Mouse (Mus musculus): ENCODE results near the gene Slc18b1. TPM values are rescaled to one million over a fixed set of nuclear protein-coding genes. Genes with fewer than 3 reads are reported as not detected.
"Not testable (repeated sequence)": the region's sequence is repeated elsewhere in the genome, so short reads cannot be mapped to it uniquely, and the experiment has no call there.

Slc18b1 gene
- polyA plus RNA-seq (2012; rRNA removed), result 19.3 and 21.4 TPM in 2 replicates

DNA sequence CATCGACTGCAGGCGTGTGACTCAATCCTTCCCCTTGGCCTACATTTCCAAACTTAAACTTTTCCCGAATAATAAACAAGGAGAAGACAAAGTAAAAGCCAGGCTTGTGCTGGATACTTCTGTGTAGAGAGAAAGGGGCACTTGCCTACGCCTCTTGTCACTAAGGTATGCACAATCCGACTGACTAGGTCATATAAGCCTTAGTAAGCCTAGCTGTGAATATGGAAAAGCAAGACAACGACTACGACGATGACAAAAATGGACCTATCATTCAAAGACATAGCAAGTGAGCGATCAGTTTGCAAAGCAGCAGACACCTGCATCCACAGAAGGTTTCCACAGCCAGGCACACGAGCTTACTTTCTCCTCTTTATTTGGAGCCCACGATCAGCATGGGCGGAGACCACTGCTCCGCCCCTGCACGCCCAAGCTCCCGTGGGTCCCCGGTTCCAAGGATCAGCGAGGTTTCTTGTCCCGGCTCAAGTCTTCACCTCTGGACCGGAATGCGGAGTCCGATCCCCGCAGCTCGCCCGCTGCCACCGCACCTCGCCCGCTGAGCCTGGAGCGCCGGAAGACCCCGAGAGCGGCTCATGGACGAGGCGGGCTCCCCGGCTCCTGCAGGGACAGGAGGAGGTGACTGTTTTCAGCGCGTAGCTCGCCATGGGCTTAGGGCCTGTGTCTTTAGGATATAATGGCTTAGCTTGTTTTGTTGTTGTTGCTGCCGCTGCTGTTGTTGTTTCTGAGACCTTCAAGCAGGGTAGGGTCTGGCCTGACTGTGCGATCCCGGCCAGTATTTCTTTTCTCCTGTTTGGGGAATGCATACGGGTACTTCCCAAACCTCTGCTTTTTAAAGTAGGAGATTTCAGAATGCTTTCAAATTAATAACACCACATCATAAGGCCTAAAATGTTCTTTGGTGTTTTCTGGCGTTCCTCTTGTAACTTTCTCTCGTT, at the start of gene Slc18b1:
Gene Slc18b1, plus strand, starts transcription at position 436 of the 953 bp plus-strand sequence.
- peak within 1 kb of the TSS; percentile 51 for H3K4me3 ChIP-seq (ENCODE audit: insufficient read depth, low read length)
- TF ChIP-seq CTCF (IDR thresholded peaks at IDR 0.05; ENCODE audit: extremely low read depth, insufficient read depth, low read length) (no peak), POLR2A (IDR thresholded peaks at IDR 0.05; ENCODE audit: extremely low read depth, insufficient read depth, low read length) (no peak)
- H3K4me1 ChIP-seq (ENCODE audit: control insufficient read depth, insufficient read depth, low read length), result peaks cover 6% of the 10 kb centered on the region
- H3K27ac ChIP-seq (ENCODE audit: insufficient read depth, low read length), result no peak within 1 kb of the TSS; the same call in 1 of the 2 replicates

DNA sequence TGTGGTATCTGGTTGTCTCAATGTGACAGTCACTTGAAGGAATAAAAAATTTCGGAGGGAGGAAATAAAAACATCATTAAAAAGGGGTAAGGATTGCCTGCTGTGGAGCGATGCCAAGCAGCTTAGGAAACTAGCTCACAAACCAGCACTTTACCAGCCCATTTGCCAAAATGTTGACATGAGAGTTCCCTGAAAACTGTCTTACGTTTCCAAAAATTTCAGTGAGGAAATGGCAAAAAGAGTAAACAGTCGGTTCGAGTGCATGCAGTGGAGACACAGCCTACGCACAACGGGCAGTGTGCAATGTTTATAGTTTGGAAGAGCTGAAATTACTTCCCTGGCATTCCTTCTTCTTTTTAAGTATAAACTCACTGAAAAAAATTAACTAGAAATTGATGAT, 42.6 kb upstream of the Slc18b1 start:
- Histone ChIP-seq H3K4me3 (ENCODE audit: insufficient read depth, low read length) (no peak overlapping the region), H3K27ac (ENCODE audit: insufficient read depth, low read length) (no peak overlapping the region), H3K4me1 (ENCODE audit: control insufficient read depth, insufficient read depth, low read length) (no peaks in the 10 kb centered on the region)
- TF ChIP-seq POLR2A (IDR thresholded peaks at IDR 0.05; ENCODE audit: extremely low read depth, insufficient read depth, low read length), result no peak
- no peak for TF ChIP-seq CTCF (IDR thresholded peaks at IDR 0.05; ENCODE audit: extremely low read depth, insufficient read depth, low read length)

DNA sequence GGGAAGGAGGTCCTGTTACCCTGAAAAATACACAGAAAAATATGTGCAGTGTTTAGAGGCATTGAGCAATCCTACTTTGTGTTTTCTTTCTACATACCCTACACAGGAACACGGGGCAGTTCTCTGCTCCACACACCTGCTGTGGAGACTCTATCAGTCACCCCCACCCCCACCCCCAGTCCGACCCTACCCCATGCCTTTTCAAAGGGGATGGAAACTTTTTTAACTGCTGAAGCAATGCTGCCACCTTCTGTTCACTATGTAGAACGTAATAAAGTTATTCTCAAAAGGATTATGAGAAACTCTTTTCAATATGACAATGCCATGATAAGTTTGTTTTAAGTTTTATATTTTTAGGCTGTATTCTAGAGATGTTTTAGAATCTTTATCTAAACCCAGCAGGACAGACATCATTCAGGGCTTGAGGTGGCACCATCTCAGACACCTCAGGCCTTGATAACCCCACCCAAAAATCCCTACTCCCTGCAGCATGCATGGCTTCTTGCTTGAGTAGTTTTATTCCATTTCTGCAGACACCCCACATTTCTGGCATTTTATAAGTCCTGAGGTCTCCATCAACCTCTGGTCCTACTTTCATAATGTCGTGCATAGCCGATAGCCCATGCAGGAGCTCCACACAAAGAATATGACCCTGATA, 19.4 kb upstream of the Slc18b1 start:
- TF ChIP-seq POLR2A (IDR thresholded peaks at IDR 0.05; ENCODE audit: extremely low read depth, insufficient read depth, low read length), result no peak
- TF ChIP-seq CTCF (IDR thresholded peaks at IDR 0.05; ENCODE audit: extremely low read depth, insufficient read depth, low read length), result 0 out of 2 replicates have a peak, but pooled peaks have one; percentile 13
- H3K4me1 ChIP-seq (ENCODE audit: control insufficient read depth, insufficient read depth, low read length), result no peaks in the 10 kb centered on the region
- H3K4me3 ChIP-seq (ENCODE audit: insufficient read depth, low read length), result no peak overlapping the region
- H3K27ac ChIP-seq (ENCODE audit: insufficient read depth, low read length), result no peak overlapping the region

DNA sequence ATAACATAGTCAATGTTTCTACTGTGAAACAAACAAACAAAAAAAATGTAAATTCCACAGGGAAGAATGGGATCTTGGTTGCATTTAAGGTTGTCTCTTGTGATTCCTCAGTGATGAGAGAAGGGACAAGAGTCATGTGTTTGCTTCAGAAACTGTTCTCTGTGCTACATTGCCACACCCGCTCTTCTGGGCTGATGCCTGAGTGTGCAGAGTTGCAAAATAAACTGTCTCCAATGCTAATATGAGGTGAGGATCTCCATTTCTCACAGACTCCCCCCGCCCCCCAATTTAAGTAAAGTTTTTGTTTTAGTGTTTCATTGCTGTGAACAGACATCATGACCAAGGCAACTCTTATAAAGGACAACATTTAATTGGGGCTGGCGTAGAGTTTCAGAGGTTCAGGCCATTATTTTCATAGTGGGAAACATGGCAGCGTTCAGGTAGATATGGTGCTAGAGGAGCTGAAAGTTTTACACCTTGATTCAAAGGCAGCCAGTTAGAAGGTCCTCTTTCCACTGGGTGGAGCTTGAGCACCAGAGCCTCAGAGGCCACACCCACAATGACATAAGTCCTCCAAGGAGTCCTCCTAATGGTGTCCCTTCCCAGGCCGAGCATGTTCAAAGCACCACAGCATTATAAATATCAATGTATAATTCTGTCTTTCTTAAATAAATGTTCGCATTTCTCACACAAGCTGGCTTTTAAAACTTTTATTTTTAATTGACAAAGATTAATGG, 16.1 kb upstream of the Slc18b1 start:
- Histone ChIP-seq H3K27ac (ENCODE audit: insufficient read depth, low read length) (no peak overlapping the region), H3K4me1 (ENCODE audit: control insufficient read depth, insufficient read depth, low read length) (peaks cover 2% of the 10 kb centered on the region), H3K4me3 (ENCODE audit: insufficient read depth, low read length) (no peak overlapping the region)
- TF ChIP-seq CTCF (IDR thresholded peaks at IDR 0.05; ENCODE audit: extremely low read depth, insufficient read depth, low read length) (no peak), POLR2A (IDR thresholded peaks at IDR 0.05; ENCODE audit: extremely low read depth, insufficient read depth, low read length) (no peak)

DNA sequence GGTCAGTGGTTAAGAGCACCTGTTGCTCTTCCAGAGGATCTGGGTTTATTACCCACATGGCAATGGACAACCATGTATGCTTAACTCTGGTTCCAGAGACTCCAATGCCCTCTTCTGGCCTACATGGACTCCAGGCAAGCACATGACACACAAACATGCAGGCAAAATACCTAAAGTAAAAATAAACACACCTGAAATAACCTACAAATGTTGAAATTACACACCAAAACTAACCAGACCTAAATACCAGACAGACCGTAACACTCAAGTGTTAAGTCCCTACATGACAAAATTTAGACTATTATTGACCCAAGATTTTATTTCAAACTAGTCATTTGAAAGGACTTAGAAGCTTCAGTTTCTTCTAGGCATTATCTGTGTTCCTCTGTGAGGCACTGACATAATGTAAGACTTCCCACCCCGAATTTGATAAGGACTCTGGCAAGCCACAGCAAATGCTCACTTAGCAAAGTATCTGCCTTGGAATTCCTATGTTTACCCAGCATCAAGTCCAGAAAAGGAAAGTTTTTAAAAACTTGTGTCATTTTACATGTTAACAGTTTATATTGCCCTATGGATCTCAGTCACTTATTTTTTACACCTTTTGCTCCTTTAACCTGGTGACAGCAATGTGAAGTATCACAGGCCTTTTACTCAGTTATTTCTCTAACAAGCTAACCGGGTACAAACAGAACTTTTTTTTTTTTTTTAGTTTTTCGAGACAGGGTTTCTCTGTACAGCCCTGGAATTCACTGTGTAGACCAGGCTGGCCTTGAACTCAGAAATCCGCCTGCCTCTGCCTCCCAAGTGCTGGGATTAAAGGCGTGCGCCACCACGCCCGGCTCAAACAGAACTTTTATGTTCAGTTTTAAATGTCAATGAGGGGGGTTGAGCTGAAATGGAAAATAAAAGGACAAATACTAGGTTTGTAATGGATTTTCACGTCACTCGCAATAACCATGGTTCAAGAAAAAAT, 14.7 kb upstream of the Slc18b1 start:
- H3K4me1 ChIP-seq (ENCODE audit: control insufficient read depth, insufficient read depth, low read length), result peaks cover 3% of the 10 kb centered on the region
- TF ChIP-seq POLR2A (IDR thresholded peaks at IDR 0.05; ENCODE audit: extremely low read depth, insufficient read depth, low read length), result no peak
- no peak overlapping the region for H3K27ac ChIP-seq (ENCODE audit: insufficient read depth, low read length)
- H3K4me3 ChIP-seq (ENCODE audit: insufficient read depth, low read length), result no peak overlapping the region

DNA sequence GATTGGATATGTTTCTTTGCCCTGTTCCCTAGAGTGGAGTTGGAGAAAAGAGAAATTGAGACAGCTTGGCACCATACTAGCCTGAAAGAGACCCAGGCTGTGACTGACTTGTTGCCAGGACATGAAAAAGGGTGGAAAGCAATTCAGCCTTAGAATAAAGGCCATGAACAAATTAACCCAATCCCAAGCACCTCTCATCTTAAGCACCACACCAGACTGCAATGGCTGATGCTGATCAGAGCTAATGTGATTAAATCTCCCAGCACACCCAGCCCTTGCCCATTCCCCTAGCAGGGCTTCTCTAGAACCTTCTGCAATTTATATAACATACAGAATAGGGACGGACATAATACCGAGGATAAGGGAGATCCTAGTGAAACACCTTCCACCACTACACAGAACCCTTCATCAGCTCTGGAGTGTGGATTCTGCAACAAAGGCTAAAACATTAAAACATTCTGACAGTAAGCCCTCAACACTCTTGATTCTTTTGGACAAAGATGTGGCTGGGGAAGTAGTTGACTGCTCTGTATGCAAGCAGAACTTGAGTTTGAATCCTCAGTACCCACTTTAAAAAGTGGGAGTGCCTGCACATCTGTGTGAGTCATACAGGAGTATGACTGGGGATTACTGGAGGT, 13.8 kb upstream of the Slc18b1 start:
- H3K4me3 ChIP-seq (ENCODE audit: insufficient read depth, low read length), result no peak overlapping the region
- no peak overlapping the region for H3K27ac ChIP-seq (ENCODE audit: insufficient read depth, low read length)
- H3K4me1 ChIP-seq (ENCODE audit: control insufficient read depth, insufficient read depth, low read length), result peaks cover 3% of the 10 kb centered on the region
- TF ChIP-seq CTCF (IDR thresholded peaks at IDR 0.05; ENCODE audit: extremely low read depth, insufficient read depth, low read length) (no peak), POLR2A (IDR thresholded peaks at IDR 0.05; ENCODE audit: extremely low read depth, insufficient read depth, low read length) (no peak)

DNA sequence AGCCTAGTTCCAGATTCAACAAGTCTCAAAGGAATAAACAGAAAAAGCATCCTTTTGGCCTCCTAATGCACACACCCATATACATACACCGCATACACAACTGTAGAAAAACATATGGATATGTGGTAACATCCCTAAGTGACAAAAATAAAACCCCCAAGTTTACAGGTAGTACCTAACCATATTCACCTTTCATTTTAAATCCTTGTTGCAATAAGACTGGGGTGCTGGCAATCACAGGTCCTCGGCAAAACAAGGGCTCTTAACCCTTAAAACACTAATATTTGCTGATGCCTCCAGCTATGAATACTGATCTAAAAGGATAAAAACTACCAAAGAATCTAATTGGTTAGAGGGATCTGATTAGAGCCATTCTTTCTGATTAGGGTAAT, 13.3 kb upstream of the Slc18b1 start:
- TF ChIP-seq CTCF (IDR thresholded peaks at IDR 0.05; ENCODE audit: extremely low read depth, insufficient read depth, low read length) (no peak), POLR2A (IDR thresholded peaks at IDR 0.05; ENCODE audit: extremely low read depth, insufficient read depth, low read length) (no peak)
- no peak overlapping the region for H3K4me3 ChIP-seq (ENCODE audit: insufficient read depth, low read length)
- H3K27ac ChIP-seq (ENCODE audit: insufficient read depth, low read length), result no peak overlapping the region
- H3K4me1 ChIP-seq (ENCODE audit: control insufficient read depth, insufficient read depth, low read length), result peaks cover 3% of the 10 kb centered on the region

DNA sequence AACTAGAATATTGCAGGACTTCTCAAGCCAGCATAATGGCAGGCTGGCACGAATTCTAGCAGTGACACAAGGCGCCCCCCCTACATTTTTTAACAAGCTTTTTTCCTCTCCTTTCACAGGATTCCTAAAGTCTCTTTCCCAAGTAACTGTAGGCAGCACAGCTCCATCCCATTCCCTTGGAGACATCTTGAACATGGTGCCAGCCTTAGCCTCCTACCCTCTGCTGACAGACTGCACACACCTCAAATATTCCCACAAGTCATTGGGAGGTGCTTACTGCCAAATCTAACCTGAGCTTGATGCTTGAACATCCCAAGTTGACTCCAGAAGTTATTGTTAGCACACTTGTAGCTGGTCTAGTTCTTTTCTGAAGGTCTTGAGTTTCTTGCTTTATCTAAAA, 12.7 kb upstream of the Slc18b1 start:
- Histone ChIP-seq H3K4me3 (ENCODE audit: insufficient read depth, low read length) (no peak overlapping the region), H3K27ac (ENCODE audit: insufficient read depth, low read length) (no peak overlapping the region), H3K4me1 (ENCODE audit: control insufficient read depth, insufficient read depth, low read length) (peaks cover 3% of the 10 kb centered on the region)
- TF ChIP-seq POLR2A (IDR thresholded peaks at IDR 0.05; ENCODE audit: extremely low read depth, insufficient read depth, low read length), result no peak
- no peak for TF ChIP-seq CTCF (IDR thresholded peaks at IDR 0.05; ENCODE audit: extremely low read depth, insufficient read depth, low read length)

DNA sequence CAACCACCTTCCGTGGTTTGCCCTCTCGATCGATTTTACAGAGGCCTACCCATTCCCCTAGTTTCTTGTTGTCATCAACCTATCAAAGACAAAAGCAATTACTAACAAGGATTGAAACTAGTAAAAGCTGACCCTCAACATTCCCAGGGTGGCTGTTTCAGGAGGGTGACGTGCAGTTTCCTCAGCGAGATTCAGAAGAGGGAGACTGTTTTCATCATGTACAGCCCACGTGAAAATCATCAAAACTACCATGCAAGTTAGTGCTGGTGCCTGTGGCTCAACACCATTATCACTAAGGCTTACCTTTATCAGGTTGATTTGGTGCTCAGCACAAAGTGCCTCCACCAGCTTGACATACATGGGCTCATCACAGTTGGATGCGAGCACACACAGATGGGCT, 11.2 kb upstream of the Slc18b1 start:
- H3K4me1 ChIP-seq (ENCODE audit: control insufficient read depth, insufficient read depth, low read length); H3K27ac ChIP-seq (ENCODE audit: insufficient read depth, low read length): not testable (repeated sequence)
- H3K4me3 ChIP-seq (ENCODE audit: insufficient read depth, low read length), result peak overlapping the region; percentile 88; the same call in 1 of the 2 replicates

Data from cortical plate, adult 2 months (tissue).